Mouse (Mus musculus) layer of hippocampus, adult 9-11 months (tissue): Measurements from ENCODE around the gene Dnmt1.
A peak's percentile ranks its signal among the peaks of the same experiment; 100 is the strongest.

Experiments
- DNase-seq: peaks from one replicate; pipeline ENCODE4 v3.0.0; 2022

Gene Dnmt1

DNA sequence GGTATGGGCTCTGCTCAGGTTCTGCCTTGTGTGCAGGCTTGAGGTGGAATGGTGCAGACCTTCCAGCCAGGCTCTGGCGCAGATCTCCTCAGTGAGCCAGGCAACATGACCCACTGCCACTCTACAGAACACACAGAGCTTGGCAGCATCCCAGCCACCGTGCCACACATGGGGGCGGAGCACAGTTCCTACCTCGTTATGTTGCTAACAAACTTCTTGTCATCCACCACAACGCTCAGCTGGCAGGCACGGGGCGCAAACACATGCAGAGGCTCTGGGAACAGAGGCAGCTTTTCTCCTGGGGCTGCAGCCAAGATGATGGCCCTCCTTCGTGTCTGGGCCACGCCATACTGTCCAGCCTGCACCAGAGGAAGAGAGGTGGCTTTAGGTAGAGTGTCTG is 49.7 kb downstream of the Dnmt1 start:
- peak; percentile 60 for DNase-seq

DNA sequence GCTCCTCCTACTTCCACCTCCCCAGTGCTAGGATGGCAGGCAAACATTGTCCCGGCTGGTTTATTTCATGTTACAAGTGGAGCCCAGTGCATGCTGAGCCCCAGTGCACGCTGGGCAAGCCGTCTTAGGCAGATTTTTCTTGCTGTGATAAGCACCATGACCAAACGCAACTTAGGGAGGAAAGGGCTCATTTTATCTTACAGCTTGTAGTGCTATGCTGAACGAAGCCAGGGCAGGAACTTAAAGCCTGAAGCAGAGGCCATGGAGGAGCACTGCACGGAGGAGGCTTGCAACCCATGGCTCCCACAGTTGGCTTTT is 57.6 kb downstream of the Dnmt1 start:
- no peak for DNase-seq

DNA sequence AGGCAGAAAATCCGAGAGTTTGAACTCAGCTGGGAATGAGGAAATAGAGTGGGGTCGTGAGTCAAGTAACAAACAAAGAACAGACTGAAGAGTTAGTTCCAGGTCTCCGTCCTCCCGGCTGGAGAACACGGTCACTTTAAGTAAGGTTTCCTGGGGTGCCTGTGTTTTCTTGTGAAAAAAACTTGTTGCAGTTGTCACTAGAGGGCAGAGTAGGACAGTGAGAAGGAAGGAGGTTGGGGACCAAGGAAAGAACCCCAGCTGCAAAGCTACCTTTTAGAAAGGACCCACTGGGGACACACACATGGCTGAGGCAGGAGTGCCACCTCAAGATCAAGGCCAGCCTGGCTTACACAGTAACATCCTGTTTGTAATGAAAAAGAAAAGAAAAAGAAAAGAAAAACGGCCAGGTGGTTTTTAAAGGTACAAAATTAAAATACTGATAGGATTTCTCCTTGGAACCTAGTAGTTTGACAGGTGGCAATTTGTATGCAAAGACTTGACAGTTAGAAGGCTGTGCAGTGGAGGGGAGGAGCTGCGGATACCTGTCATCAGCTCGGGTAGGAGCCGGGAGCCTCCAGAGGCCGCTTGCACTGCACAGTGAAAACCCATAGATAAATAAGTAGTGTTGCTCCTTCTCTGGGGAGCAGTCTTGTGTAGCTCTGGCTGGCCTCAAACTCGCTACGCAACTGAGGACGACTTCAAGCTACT is 58.1 kb downstream of the Dnmt1 start:
- no peak for DNase-seq

DNA sequence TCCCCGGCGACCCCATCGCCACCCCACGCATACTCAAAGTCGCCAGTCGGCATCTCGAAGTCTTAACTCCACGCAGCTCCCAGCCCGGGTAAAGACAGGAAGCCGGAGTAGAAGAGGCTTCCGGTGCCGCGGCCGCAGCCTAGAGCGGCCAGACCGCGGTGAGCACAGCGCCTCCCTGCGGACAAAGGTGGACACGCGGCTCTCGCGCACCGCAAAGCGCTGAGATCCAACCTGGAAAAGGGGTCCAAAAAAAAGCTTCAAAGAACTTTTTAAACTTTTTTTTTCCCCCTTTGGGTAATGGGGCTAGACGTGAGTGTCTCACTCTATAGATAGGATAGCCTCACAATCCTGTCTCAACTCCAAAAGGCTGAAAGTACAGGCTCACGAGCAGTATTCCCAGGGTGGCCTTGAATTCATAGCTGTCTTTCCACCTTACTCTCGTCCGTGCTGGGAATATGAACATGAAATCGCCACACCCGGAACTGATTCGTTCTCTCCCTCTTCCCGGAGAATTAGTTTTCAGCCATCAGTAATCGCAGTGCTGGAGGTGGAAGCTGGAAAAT is 61.1 kb downstream of the Dnmt1 start, which contains the start of gene Eif3g:
Gene Eif3g, minus strand, starts transcription at position 113 of the 563 bp plus-strand sequence.
- peak; percentile 82 for DNase-seq

DNA sequence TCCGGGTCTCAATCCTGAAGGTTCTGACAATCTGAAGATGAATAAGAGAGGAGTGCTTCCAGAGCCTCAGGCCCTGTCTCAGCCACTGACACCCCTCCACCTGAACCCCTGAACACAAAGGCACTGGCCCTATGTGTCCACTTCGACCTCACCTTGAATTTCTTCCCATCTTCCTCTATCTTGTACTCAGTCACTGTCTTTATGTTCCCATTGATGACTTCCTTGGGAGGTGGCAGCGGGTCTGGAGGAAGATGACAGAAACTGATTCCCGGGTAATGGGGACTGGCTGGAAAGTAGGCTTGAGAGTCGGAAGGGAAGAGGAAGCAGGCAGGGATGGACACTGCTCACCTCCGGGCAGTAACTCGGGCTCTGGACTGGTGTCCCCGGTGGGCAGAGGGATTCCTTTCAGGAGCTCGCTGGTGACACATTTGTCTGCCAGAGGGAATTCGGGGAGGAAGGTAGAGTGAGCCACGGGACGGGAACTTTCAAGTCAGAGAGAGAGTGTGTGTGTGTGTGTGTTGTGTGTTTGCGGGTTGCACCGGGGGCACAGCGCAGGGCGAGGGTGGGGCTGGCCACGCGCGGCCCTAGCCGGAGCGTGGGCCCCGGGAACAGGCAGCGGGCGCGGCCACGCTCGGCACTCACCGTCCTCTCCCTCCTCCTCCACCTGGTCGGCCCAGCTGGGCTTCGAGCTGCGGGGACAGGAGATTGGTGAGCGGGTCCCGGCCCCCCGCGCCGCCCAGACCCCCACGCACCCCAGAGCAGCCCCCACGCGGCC is 61.8 kb downstream of the Dnmt1 start:
- no peak for DNase-seq

DNA sequence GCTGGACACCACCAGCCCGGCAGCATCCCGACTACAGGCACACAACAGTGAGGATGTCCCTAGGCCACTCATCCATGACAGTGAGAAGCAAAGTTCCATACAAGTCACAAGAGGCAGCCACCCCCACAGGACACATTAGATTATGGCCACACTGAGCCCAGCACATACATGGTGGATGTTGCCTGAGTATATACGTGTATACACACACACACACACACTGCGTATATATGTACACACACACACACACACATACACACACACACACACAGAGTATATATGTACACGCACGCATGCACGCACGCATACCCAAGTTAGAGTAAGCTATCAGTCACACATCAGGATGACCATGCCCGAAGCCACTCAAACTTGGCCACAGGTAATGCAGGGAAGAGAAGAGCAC is 64.3 kb downstream of the Dnmt1 start:
- no peak for DNase-seq

DNA sequence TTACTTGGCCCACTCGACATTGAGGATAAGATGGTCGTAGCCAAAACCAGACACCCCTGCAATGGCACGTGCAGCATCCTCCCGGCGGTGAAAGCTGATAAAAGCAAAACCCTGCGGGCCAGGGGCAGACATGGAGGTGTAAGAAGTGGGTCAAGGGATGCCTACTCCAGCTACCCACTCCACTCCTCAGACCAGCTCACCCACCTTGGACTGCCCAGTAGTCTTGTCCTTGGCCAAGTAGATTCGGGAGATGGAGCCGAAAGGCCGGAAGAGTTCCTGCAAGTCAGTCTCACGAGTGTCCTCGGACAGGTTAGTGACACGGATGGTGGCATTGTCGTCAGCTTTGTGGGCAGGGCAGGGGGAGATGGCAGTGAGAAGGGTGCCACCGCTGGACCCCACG is 65.1 kb downstream of the Dnmt1 start:
- no peak for DNase-seq

DNA sequence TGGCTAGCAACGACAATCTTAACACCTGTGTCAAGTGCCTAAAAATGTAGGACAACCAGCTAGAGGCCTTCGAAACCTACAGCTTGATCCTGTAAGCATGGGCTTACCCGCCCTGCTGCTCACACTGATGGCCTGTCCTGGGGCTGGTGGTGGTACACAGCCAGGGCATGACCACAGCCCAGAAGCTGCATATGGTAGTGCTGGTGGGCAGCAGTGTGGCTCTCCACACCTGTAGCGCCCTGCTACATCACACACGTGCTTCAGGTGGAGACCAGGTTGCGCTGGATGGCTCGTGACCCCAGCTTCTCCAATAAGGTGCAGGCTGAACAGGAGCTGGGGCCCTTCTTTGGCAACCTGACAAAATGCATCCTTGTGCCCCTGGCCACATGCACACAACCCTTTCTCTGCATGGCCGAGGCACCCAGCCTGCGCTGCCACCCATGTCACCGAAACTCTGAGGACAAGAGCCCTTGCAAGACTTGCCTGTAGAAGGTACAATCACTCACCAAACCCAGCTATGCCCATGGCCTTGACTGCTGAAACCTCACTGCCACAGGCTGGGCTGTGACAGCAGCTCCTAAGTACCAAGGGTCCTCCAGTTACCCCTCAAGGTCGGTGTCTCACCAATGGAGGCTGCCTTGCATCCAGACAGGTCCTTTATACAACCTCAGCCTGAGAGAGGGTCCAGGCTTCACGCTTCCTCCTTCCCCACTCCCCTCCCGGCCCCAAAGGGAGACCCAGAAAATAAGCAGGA is 65.9 kb downstream of the Dnmt1 start:
- DNase-seq: no peak

DNA sequence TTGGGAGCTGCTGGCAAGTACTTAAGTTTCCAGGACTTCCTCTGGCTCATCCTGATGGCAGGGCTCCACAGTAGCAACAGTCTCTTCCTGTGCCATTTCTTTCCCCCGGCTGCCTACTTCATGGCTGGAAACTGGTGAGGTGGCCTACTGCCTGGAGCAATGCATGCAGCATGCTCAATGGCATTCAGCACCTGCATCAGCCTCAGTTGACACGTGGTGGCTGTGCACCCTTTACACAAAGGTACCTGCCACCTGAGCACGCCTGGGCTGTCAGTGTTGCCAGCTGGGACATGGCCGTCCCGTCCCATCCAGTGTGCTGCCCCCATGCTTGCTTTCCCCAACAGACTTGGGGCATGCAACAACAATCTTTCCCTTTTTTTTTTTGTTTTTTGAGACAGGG is 66.6 kb downstream of the Dnmt1 start:
- no peak for DNase-seq

DNA sequence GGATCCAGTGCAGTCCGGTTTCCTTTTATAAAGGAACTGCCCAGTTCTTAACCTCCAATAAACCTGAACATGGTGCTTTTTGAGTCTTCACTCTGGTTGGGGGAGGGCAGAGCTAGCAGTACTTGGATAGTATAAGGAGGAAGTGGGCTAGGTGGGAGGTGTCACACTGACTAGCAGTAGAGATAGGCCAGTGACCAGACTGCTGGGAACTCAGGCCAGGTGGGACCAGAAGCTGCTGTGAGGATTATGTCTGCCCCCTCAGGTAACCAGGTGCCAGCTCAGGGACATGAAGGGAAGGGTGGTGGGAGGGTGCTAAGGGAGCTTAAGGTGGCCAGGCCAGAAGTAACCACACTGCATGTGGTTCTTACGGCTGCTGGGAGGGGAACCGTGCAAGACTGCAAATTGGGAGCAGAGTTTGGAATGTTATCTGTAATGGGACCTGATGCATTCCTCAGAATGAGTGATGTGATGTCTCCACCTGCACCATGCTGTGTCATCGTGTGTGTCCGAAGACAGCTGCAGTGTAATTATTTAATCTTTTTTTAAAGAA is 67.5 kb downstream of the Dnmt1 start:
- no peak for DNase-seq

DNA sequence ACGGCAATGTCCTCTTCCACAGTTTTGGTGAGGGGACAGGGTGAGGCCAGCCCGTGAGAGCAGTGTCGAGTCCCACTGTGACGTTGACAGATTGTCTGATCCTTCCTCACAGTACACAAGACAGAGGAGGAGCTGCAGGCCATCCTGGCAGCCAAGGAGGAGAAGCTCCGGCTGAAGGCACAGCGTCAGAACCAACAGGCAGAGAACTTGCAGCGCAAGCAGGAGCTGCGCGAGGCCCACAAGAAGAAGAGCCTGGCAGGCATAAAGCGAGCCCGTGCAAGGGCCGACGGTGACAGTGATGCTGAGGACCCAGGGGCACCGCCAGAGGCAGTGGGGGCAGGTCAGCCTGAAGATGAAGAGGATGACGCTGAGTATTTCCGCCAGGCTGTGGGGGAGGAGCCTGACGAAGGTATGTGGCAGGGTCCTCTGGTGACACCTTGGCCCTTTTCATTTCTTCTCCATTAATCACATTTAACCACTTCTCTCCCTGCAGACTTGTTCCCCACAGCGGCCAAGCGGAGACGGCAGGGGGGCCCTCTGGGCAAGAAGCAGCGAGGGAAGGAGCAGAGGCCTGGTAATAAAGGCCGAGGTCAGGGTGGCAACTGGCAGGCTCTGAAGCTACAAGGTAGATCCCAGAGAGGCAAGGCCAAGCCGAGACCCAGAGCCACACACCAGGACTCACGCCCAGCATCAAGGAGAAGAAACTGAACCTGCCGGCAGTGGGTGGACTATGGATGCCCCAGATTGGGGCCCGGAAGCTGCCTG is 68.2 kb downstream of the Dnmt1 start:
- no peak for DNase-seq

DNA sequence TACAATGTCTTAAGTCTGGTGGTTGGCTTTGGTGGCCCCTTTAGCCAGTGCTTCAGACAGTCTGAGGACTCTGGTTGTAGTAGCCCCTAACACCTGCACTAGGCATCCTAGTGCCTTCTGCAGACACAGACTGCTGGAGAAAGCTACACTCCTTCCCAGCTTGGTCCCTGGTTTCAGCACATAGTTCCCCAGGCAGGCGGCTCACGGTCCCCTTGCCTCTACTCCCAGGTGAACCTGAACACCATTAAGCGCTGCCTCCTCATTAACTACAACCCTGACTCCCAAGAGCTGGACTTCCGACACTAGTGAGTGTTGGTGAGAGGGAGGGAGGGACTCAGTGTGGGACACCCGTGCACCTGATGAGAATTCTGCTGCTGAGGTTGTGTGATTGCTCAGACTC is 69.3 kb downstream of the Dnmt1 start:
- no peak for DNase-seq

DNA sequence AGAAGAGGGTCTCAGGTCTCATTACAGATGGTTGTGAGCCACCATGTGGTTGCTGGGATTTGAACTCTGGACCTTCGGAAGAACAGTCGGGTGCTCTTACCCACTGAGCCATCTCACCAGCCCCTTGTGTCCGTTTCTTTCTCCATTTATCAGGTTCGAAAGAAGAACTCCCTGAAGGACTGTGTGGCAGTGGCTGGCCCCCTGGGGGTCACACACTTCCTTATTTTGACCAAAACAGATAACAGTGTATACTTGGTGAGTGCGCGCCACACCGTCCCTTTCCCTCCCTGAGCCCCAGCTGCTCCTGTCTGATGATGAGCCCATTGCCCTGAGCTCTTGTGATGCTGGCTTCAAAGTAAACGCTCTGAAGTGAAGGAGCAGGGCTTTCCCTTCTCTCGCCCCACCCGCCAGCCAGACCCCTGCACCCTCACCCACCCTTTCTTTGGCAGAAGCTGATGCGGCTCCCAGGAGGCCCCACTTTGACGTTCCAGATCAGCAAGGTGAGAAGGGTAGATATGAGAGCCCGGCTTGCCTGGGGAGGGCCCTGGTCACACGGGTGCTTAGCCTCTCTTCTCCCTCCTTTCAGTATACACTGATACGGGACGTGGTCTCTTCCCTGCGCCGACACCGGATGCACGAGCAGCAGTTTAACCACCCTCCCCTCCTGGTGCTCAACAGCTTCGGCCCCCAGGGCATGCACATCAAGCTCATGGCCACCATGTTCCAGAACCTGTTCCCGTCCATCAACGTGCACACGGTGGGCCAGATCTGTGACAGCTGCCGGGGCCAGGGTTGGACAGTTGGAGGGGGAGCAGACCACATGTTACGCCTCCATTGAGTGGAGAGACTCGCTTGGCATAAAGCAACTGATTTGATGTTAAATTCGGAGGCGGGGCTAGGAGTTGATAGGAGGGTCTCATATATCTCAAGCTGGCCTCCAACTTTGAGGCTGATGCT is 70.2 kb downstream of the Dnmt1 start:
- no peak for DNase-seq

DNA sequence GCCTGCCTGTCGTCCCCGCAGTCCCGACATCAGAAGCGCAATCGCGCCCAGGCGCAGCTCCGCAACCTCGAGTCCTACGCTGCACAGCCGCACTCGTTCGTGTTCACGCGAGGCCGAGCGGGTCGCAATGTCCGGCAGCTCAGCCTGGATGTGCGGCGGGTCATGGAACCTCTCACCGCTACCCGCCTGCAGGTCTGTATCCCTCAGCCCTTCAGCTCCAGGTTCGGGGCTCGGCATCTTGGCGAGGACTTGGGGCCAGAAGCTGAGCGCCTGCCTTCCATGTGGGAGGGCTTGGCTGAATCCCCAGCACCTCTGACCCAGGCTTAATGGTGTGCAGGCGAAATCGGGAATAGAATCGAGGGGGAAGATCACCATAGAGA is 71.3 kb downstream of the Dnmt1 start:
- DNase-seq: no peak

DNA sequence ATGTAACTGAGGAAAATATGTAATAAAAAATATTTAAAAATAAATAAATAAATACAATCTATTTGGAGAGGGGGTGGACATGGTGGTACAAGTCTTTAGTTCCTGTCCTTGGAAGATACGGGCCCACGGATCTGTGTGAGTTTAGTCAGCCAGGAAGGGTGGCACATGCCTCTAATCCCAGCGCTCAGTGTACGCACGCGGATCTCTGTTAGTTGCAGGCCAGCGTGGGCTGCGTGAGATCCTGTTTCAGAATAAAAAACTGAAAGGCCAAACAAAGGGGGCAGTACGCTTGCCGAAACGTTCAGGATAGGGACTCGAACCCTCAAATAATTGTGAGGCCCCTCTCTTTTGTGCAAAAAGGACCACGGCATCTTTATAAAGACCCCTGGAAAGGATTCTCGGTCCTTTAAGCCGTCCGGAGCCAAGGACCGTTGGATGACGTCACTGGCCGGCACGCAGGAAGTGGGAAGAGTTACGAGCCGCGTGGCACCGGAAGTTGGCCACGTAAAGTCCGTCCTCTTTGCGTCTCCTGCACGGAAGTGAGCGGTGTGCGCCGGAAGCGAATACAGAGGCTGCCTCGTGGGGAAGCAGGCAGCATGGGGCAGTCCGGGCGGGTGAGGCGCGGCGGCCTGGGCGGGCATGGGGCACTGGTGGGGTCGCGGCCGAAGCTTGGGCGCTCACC is 71.8 kb downstream of the Dnmt1 start, which contains the start of gene Ppan:
Gene Ppan, plus strand, starts transcription at position 472 of the 682 bp plus-strand sequence.
- DNase-seq: peak; percentile 97

DNA sequence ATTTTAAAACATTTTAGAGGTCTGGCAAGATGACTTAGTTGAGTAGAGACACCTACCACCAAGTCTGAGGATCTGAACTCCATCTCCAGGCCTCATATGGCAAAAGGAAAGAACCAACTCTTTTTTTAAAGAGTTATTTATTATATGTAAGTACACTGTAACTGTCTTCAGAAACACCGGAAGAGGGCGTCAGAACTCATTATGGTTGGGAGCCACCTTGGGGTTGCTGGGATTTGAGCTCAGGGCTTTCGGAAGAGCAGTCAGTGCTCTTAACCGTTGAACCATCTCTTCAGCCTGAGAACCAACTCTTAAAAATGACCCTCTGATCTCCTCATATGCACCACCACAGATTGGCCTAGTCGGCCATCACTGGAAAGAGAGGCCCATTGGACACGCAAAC is 72.5 kb downstream of the Dnmt1 start:
- no peak for DNase-seq

DNA sequence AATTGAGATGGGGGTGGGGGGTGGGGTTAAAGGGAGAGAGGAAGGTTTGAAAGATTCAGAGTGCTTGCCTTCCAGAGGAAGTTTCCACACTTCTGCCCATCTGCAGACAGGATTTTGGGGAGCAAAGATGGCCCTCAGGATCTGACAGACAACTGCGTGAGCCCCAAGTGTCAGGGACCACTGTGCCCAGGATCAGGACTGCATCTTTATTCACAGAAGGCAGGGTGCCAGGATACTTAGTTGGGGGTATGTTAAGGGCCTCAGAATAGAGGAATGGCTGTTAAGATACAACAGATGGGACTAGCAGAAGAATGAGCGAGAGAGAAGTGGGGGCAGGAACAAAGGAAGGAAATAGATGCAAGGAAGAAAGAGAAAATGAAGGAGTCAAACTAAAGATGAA is 73.1 kb downstream of the Dnmt1 start:
- no peak for DNase-seq

DNA sequence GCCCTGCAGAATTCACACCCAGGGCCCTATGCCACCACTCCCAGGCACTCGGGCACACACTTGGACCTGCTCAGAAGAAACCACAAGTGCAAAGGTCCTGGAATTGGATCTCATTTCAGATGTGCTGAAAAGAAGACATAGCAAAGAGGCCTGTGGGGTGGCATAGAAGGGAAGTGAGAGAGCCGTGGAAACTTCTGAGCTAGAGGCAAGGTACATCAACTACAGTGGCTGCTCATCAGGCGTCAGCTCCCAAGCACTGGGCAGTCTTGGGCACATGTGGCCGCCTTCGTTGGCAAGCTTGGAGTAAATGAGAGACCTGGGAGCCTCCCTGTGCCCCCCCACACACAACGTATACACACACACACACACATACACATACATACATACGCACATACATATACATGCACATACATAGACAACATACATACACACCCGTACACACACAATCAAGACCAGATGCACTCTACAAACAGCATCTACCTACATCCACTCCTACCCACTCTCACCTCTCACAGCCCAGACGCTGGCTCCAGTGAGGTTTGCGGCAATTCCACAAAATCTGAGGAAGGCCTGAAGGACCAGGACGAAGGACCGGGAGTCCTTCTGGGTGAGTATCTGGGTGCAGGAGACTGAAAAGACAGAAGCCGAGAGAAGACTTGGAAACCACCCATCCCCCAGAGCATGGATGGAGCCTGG is 80.4 kb downstream of the Dnmt1 start, which contains the start of gene Angptl6:
Gene Angptl6, minus strand, starts transcription at position 631 of the 696 bp plus-strand sequence.
- DNase-seq: no peak

DNA sequence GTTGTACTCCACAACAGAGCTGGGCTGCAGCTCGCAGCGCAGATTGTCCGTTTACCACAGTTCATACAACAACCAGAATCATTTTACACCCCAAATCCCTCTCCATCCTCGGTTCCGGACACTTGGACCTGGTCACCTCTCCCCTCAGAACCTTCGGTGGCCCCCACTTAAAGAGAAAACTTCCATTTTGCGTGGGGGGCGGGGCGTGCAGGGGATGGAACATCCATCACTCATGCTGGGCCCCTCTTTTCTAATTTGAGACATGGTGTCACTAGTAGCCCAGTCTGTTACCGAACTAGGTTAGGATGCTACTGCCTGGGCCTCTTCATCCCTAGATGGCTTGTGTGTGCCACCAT is 81.0 kb downstream of the Dnmt1 start:
- no peak for DNase-seq
